Mouse (Mus musculus) kidney, postnatal 36 days (tissue): ENCODE measurements around the gene Spata2.

Experiments used
- DNase-seq, 2 experiments: peaks; one replicate each; pipeline ENCODE4 v3.0.0; 2021 to 2022; ENCODE audit warnings: mixed read lengths in 2 of 2

The Spata2 gene

DNA sequence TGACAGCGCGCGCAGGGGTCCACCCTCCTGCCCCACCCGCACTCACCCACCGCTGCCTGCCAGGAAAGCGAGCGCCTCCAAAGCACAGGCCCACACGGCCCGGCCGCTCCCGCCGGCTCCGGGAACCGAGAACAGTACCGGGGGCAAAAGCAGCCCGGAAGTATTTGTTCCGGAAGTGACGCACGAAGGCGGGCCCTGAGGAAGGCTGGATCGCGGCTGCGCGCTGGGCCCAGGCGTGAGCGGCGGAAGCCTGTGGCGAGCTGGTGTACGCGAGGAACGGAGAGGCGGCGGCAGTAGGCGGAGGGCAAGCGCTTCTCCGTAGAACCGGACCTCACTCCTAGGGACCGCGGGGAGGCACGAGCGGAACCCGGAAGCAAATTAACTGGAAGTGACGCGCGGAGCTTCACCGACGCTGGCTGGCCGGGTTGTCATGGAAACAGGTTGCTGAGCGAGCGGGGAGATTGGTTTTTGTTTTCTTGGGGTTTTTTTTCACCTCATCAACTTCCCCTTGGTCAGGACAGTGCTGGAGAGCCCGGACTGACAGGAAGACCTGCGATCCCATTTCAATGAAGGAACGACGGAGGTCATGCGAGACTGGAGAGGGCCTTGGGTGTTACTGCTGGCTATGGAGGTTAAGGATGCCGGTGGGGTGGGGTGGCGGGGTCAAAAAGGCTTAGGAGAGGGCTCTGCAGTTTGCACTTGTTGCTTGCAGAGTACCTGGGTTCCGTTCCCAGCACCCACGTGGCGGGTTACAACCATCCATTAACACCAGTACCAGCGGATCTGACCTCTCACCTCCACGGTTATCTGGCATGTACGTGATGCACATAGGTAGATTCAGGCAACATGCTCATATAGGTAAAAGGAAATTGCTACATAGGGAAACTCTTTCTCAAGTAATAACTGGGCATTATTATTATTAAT lies at the start of gene Spata2:
Gene Spata2 (minus strand): TSS at position 175 of the 924 bp plus-strand sequence.
- peak; percentile 94 to 96 for DNase-seq

DNA sequence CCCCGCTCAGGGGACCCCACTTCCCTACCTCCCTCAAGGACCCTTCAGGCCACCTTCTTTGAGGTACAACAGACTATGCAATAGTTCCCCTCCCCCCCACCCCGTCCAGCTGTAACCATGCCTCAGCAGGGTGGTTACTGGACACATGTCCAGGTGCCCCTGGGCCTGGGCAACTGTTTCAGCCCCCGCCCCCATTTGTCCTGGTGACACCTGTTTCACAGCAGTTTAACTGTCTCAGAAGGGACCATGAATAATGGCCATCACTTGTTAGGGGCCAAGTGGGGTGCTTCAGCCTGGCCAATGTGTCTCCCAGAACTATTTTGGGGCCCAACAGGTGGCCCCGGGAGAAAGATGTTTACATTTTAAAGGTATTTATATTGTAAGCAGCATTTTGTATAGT lies 49.7 kb upstream of the Spata2 start:
- DNase-seq: no peak

DNA sequence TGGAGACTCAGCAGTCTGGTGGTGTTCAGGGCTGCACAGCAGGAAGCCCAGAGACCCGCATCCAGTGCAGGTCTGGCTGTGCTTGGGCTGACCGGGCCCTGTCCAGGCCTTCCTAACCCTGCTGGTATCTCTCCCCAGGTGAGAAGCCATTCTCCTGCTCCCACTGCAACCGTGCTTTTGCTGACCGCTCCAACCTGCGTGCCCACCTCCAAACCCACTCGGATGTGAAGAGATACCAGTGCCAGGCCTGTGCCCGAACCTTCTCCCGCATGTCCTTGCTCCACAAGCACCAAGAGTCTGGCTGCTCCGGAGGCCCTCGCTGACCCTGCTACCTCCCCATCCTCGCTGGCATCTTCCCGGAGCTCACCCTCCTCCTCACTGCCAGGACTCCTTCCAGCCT lies 49.1 kb upstream of the Spata2 start:
- no peak for DNase-seq

DNA sequence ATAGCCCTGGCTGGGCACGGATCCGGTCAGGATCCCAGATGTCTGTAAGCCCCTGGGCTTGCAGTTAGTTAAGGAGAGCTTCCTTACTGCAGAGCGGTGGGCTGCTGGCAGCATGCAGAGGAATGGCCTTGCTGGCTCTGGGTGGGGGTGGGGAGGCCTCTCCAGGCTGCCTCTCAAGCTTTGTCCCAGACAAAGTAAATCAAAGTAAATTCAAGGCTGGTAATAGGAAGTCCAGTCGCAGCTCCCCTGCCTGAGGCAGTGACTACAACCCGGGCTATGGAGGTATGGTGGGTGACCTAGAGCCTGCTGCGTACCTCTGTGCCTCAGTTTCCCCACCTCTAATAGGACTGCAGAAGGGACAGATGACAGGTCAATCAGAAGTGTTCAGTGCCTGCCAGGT lies 48.6 kb upstream of the Spata2 start:
- DNase-seq: no peak

DNA sequence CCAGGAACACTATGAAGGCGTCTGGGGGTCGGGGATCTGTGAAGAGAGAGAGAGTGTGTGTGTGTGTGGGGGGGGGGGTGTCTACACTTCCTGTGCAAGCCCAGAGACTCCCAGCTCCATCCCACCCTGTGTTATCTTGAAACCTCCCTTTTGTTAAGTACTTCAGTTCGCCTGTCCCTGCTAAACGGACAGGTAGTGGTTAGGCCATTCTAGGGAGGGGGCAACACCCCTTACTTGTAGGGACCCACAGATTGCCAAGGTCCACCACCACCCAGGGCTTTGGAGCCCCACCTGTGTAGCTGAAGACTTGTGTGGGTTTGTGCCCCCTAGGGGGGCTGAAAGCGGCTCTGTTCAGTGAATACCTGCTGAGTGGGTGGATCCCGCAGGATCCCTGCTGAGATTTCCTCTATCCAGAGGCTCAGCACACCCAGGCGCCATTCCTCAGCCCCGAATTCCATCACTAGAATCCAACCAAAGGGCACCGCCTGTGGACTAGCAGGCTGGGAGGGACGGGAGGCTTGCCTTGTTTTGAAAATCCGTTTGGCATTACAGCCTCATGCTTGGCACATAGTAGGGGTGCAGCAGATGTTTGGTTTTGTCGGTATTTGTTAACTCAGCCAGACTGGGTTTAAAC lies 47.9 kb upstream of the Spata2 start:
- no peak for DNase-seq

DNA sequence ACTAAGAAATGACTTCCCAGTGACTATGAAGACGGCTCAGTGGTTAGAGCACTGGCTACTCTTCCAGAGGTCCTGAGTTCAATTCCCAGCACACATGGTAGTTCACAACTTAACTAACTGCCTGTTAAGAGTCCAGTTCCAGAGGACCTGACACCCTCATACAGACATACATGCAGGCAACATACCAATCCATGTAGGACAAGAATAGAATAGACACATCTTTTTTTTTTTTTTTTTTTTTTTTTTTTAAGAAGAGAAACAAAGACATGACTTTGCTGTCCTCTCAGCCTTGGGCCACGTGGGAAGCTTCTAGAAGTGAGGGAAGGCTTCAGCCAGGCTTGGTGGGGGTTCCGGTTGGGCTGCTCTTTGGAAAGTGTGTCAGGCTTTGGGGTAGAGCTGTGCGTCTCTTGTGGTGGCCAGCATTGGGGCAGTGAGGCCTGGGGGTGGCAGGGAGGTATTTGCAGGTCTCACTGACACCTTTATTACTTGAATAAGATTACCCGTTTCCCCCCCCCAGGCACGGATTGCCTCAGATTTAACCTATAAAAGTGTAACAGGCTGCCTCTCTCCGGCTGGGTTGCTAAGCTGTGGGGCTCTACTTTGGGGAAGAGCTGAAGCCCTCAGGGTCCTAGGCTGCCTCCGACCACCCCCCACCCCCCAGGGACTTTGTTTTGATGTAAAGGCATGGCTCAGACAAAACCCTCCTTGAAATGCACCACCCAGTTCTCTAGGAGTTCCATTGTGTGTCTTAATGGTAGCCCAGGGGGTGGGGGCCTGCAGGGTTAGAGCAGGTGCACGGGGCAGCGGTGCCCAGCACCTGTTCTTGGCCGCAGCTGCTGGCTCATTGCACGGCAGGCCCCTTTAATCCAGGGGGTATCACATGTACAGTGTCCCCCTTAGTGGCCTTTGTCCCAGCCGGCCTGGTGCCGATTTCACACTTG lies 47.1 kb upstream of the Spata2 start:
- no peak for DNase-seq

DNA sequence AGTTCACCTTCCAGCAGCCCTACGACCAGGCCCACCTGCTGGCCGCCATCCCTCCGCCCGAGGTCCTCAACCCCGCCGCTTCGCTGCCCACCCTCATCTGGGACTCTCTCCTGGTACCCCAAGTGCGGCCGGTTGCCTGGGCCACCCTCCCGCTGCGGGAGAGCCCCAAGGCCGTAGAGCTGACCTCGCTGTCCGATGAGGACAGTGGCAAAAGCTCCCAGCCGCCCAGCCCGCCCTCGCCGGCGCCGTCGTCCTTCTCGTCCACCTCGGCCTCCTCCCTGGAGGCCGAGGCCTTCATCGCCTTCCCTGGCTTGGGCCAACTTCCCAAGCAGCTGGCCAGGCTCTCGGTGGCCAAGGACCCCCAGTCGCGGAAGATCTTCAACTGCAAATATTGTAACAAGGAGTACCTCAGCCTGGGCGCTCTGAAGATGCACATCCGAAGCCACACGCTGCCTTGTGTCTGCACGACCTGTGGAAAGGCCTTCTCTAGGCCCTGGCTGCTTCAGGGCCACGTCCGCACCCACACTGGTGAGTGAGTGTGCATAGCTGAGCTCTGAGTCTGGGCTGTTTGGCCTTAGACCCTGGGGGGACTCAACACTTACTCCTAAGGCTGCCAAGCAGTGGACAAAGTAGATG lies 46.1 kb upstream of the Spata2 start:
- no peak for DNase-seq

DNA sequence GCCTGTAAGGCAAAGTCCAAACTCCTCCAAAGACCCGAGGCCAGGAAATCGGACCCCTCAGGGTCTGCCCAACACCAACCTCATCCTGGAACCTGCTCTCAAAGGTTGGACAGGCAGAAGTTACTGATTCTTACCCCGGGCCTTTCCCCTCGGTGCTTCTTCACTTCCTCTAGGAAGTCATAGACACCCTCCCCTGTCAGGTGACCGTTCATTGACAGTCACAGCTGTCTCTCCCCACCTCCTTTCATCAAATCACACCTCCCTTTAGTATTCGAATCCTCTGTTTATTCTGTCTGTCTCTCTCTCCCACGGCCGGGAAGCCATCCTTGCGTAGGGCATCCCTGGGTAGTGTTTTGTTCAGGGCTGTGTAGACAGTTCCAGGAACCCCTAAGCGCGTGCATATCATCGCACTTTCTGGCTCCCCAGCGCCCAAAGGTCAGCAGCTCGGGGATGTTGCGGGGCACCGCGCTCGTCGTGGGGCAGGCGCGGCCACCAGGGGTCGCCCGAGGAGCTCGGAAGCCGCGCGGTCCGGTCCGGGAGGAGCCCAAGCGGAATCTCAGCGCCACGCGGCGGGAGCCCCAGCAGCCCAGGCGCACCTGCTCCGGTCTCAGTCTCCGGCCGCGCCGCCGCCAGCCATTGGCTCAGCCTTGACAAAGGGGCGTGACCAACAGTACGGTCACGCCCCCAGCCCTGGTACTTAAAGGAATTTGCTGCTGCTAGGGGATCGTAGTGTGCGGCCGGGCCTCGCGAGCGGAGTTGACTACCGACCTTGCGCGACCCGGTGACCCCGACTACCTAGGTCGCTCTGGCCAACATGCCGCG lies 45.0 kb upstream of the Spata2 start, which contains the start of gene Snai1:
Gene Snai1 (plus strand): TSS at position 720 of the 822 bp plus-strand sequence.
- peak; percentile 97 for DNase-seq

DNA sequence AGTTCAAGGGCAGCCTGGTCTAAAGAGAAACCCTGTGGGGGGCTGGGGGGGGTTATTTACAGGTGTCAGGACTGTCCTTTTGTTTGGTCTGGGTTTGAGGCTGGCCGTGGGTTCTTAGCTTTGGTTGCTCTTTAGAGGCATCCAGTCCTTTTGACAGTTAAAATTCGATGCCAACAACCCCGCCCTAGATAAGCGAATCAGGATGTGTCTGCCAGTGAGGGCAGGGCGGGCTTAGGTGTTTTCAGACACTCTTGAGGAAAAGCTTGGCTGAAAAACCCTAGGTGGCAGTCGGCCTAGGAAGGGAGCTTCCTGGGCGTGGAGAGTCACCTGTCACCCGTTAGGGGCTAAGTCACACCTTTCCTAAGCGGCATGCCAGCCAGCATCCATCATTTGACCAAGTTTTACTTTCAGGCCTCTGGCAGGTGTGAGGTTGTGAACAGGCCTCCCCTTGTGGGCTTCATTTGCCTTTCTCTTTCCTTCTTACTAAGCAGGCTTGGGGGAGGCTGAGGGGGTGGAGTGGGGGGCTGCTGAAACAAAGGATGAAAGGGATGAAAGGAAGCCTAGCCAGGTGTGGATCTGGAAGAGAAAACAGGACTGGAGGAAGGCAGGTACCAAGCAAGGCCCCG lies 43.7 kb upstream of the Spata2 start:
- DNase-seq: no peak

DNA sequence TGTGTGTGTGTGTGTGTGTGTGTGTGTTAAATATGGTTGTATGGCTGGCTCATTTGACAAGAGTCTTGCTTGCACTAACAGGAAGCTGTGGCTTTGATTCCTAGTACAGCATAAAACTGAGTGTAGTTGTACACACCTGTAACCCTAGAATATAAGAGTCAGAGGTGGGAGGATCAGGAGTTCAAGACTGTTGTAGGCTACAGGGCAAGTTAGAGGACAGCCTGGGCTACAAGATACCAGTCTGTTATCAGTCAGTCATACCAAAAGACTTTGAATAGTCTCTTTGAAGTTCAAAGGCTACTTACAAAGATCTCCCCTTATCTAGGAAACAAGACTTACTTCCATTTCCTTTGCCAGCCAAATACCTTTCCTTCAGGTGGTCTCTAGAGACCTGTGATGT lies 41.2 kb upstream of the Spata2 start:
- no peak for DNase-seq

DNA sequence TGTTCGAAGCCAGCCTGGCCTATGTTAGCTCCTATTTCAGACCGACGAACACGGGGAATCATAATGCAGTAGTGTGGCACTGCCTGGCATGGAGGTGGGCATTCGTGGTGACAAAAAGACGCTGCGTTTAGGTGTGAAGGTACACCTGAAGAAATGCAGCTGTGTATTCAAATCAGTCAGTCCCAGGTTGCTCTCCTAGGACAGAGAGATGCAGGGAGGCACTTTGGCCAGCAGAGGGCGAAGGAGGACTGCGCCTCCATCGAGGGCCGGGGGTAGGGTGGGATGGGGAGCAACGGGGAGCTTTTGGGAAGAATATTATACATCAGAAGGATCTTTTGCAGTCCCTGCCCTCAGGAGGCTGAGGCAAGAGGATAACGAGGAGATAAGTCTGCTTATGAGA lies 39.4 kb upstream of the Spata2 start:
- peak in 1 of 2 experiments; percentile 74 for DNase-seq

DNA sequence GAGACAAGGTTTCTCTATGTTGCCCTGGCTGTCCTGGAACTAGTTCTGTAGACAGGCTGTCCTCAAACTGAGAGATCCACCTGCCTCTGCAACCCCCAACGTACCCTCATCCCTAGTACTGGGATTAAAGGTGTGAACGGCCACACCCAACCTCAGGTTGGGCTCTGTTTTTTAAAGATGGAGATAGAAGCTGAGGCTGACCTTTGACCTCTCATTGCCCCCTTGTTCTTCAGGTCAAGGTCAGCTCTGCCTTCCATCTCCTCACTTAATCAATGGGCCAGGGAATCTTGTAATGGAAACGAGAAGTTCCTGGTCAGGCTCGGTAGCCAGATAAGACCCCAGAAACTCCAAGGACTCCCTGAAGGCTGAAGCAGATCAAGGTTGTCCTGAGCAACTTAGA lies 37.8 kb upstream of the Spata2 start:
- no peak for DNase-seq

DNA sequence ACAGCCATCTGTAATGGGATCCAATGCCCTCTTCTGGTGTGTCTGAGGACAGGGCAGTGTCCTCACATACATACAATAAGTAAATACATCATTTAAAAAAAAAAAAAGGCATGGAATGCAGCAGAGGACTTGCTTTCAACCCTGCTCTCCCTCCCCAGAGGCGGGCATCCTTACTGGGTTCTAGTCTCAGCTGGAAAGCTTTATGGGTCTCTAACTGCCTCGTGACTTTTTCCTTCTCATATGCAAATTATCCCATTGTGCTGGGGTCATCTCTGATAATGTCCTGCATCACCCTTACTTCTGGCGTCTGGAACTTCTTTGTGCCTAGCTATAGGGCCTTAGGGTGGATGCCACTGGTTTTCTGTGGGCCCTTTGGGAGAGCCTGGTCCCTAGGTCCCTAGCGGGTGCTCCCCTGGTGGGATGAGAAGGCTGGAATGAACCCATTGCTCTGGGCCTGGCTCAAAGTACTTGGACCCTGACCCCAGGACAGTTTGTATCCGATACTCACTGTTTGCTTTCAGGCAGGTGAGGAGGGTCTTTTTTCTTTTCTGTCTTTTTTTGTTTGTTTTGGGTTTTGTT lies 37.3 kb upstream of the Spata2 start:
- DNase-seq: no peak

DNA sequence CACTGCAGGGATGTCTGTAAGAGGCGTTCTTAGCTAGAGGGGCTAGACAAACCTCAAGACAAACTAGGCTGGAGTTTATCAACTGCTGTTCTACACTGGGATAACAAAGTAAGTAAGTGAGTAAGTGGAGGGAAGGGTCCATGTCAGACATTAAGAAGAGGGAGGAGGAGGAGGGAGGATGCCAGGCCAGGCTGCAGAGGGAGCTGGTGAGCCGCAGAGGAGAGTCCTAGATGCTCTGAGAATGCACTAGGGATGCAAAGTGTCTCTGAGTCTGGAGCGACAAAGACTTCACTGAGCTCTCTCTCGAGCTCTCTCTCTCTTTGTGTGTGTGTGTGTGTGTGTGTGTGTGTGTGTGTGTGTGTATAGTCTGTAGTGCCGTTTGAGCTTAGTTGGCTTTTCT lies 35.6 kb upstream of the Spata2 start:
- peak in 1 of 2 experiments; percentile 61 for DNase-seq

DNA sequence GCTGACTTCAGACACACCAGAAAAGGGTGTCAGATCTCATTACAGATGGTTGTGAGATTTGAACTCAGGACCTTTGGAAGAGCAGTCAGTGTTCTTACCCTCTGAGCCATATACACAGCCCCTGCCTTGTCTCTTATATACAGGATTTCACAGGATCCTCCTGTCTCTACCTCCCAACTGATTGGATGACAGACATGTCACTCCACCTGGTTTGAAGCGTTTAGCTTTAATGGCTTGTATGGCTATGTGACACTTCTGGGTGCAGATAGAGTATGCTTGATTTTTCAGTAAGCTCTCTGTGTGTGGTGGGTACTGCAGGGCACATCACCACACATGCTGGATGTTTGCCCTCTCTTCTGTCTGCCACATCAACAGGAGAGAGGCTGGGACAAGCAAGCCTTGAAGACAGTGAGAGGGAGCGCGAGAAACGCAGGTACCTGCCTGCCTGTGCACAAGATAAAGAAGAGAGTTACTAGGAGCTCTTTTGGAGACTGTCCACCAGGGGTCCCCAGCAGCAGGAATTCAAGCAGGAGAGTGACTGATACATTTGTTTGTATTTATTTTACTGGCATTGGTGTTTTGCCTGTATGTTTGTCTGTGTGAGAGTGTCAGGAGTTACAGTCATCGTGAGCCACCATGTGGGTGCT lies 27.0 kb upstream of the Spata2 start:
- peak in 1 of 2 experiments; percentile 39 for DNase-seq

DNA sequence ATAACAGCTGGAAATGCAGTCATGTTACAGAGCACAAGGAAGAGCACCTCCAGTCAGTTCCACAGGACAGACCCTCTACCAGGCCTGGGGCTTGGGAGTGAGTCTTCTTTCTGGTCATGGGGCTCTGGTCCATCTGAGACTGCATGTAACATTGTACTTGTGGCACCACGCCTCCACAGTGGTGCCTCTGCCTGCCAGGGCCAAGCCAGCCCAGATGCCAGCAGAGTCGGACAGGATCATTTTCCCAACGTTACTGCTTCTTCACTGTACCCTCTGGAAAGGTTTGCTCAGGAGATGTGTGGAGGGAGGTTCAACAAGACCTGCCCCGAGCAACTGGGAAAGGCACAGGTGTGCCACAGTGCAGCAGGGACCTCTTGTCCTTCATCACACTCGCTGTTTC lies 23.0 kb upstream of the Spata2 start:
- no peak for DNase-seq

DNA sequence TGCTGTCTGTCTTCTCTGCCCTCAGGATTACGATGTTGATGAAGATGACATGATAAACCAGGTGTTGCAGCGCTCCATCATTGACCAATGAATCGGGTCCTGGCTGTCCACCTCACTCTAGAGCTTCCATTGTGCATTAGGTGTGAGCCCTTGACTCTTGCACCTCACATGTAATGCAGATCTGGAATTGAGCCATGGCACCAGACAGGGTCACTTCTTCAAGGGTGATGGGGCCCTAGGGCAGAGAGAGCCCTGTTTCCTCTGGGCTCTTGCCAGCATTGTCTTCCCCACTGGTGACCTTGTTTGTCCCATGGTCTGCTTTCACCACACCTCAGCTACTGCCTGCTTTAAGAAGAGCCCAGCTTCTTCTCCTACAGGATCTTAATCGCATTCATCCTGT lies 22.0 kb upstream of the Spata2 start:
- peak in 1 of 2 experiments; percentile 19 for DNase-seq

DNA sequence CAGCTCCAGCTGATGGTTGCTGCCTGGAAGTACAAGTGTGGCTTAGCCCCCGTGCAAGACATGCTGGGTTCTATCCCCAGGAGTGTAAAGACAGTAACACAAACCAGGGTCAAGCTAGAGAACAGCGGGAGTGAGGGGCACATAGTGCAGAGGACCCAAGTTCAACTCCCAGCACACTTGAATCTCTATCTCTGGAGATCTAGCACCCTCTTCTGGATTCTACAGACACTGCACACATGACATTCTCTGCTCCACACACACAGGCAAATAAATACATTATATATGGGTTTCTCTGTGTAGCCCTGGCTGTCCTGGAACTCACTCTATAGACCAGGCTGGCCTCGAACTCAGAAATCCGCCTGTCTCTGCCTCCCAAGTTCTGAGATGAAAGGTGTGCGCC lies 20.3 kb upstream of the Spata2 start:
- DNase-seq: no peak

DNA sequence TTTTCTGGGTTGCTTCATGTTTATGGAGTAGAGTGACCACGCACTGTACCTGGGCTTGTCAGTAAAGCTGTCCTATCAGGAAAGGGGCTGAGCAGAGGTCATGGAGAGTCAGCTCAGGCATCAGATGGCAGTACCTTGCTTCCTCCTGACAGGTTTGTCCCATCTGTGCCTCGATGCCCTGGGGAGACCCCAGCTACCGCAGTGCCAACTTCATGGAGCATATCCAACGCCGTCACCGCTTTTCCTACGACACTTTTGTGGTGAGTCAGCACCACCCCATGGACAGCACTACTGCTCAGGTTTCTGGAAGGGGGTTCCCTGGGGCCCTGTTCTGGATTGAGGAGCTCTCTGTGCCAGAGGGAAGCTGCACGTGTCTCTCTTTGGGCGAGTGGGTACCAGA lies 19.7 kb upstream of the Spata2 start:
- DNase-seq: no peak

DNA sequence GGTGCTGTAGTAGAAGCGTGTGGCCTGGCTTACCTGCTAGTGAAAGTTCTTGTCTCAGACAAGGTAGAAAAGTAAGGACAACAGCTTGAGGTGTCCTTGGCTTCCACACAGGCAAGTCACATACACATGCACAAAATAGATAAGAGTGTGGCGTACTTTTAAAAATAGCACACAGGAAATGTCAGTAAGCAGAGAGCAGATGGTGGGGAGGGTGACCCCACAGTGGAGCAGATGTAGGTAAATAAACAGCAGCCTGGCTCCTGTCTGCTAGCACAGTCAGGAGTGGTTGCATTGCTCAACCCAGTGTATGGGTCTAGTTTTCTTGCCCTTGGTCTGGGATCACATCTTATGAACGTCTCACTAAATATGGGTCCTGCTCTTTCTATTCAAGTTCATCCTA lies 17.8 kb upstream of the Spata2 start:
- DNase-seq: no peak
